Mouse (Mus musculus): Measurements from ENCODE around the gene Ubn2. TPM values are rescaled to one million over a fixed set of nuclear protein-coding genes. Genes with fewer than 3 reads are reported as not detected.

The Ubn2 gene
- polyA plus RNA-seq (2012; rRNA removed): 3.8 and 4.5 TPM in 2 replicates

GRCm38 (mm10) chr6:38433261-38434033, at the start of gene Ubn2:
Gene Ubn2, plus strand, starts transcription at chr6:38433950.

GRCm38 (mm10) chr6:38533428-38534405, 100.0 kb downstream of the Ubn2 start, which contains the start of gene Fmc1:
Gene Fmc1, plus strand, starts transcription at chr6:38533502.

GRCm38 (mm10) chr6:38551062-38551988, 117.6 kb downstream of the Ubn2 start, which contains the start of gene Luc7l2:
Gene Luc7l2, plus strand, starts transcription at chr6:38551334.

Other genes with a start within 250 kb of the Ubn2 start
- 0.20 and 0.22 TPM in 2 replicates for gene D630045J12Rik, start 179.9 kb upstream of the Ubn2 start, polyA plus RNA-seq (2012; rRNA removed)
- gene Zc3hav1l, start 134.7 kb upstream of the Ubn2 start, polyA plus RNA-seq (2012; rRNA removed): 2.3 and 2.7 TPM in 2 replicates
- 18.5 and 20.3 TPM in 2 replicates for gene Zc3hav1, start 79.3 kb upstream of the Ubn2 start, polyA plus RNA-seq (2012; rRNA removed)
- gene Ttc26, start 52.5 kb upstream of the Ubn2 start, polyA plus RNA-seq (2012; rRNA removed): 0.19 and 0.23 TPM in 2 replicates
- 74.0 and 77.8 TPM in 2 replicates for gene Fmc1, start 99.6 kb downstream of the Ubn2 start, polyA plus RNA-seq (2012; rRNA removed)
- 46.8 and 52.8 TPM in 2 replicates for gene Luc7l2, start 117.4 kb downstream of the Ubn2 start, polyA plus RNA-seq (2012; rRNA removed)
- gene Klrg2, start 203.3 kb downstream of the Ubn2 start, polyA plus RNA-seq (2012; rRNA removed): 0.06 TPM in 2 replicates
- 0.09 and 0.17 TPM in 2 replicates for gene Clec2l, start 229.1 kb downstream of the Ubn2 start, polyA plus RNA-seq (2012; rRNA removed)